Mouse (Mus musculus) megakaryocyte, embryonic 14.5 days (primary cell): ENCODE results near the gene Klhdc4. TPM values are rescaled to one million over a fixed set of nuclear protein-coding genes. Genes with fewer than 3 reads are reported as not detected.

Experiments
- H3K27me3 ChIP-seq: replicated peaks from 2 replicates; pipeline ENCODE3; 2012; ENCODE audit warnings: inconsistent platforms
- H3K36me3 ChIP-seq: replicated peaks from 2 replicates; pipeline ENCODE3; 2012; ENCODE audit warnings: low read length, inconsistent platforms, mixed read lengths
- H3K4me1 ChIP-seq: 2 replicates; pipeline ENCODE4 v1.6.1; 2012; ENCODE audit warnings: inconsistent platforms
- H3K4me3 ChIP-seq: replicated peaks from 2 replicates; pipeline ENCODE3; 2012; ENCODE audit warnings: moderate library complexity, mild to moderate bottlenecking, inconsistent platforms
- H3K9me3 ChIP-seq: 2 replicates; pipeline ENCODE4 v1.6.1; 2012; ENCODE audit warnings: inconsistent platforms
- FLI1 ChIP-seq: IDR thresholded peaks from 2 replicates; pipeline ENCODE4 v1.6.1; 2012; ENCODE audit warnings: low read length, inconsistent platforms, mixed read lengths
- GATA1 ChIP-seq: IDR thresholded peaks from 3 replicates; pipeline ENCODE4 v1.6.1; 2012; ENCODE audit warnings: mixed read lengths, low read length, inconsistent platforms, borderline replicate concordance
- polyA plus RNA-seq: library from polyadenylated mRNA; stranded (reverse); fragments of >175 nt; gene quantifications from 2 replicates; pipeline ENCODE4 v1.2.3, GENCODE M21; 2012; ENCODE audit warnings: low replicate concordance; ENCODE audit not compliant: insufficient read depth

Gene Klhdc4
- polyA plus RNA-seq, 1 experiment: 37.8 TPM

DNA sequence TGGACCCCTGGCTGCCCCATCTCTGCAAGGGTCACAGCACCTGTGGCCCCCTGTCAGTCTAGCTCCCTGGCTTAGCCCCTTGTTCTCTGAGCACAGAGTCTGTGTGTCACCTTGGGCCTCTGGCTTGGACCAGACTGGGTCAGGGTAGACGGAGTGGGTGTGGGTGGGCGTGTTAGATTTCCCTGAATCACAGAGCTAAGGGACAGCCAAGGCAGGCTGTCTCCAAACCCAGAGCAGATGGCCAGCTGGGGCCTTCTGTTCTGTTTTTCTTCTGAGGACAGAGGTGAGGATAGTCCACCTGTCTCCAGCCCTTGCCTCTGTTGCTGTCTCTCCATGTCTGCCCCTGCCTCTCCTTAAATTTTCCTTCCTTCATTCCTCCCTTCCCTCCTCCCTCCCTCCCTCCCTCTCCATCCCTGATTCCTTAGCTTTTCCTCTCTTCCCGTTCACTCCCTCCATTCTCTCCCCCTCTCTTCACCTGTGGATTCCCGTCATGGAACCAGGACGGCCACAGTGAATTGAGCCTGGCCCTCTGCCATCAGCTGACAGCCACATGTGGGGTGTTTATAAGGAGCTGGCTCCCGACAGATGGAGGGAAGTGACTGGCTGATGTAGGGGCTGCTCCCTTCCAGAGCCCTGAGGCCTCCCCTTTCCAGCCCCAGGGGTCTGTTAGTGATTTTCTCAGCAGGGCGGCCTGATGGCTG lies 66.2 kb downstream of the Klhdc4 start:
- no peaks in the 10 kb centered on the region for H3K36me3 ChIP-seq
- H3K27me3 ChIP-seq: peaks cover 69% of the 10 kb centered on the region
- H3K9me3 ChIP-seq: no peaks in the 10 kb centered on the region
- H3K4me1 ChIP-seq: peaks cover 4% of the 10 kb centered on the region
- TF ChIP-seq GATA1: no peak
- TF ChIP-seq FLI1: no peak
- H3K4me3 ChIP-seq: no peak overlapping the region

DNA sequence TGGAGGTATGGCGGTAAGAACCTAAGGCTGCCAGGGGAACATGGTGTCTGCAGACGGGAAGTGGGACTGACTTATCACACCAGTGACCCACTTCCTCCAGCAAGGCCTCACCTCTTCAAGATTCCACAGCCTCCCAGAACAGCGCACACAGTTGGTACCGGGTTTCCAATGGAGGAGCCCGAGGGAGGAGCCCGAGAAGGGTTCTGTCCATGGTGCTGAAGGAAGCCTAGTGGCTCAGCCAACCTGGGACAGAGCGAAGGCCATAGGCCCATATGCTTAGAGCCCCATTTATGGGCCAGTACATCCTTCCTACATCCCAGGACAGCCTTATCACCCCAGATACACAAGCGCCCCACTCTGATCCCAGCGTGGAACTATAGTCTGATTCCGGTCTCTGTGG lies 67.9 kb downstream of the Klhdc4 start:
- Histone ChIP-seq H3K36me3 (no peaks in the 10 kb centered on the region), H3K27me3 (peaks cover 62% of the 10 kb centered on the region)

DNA sequence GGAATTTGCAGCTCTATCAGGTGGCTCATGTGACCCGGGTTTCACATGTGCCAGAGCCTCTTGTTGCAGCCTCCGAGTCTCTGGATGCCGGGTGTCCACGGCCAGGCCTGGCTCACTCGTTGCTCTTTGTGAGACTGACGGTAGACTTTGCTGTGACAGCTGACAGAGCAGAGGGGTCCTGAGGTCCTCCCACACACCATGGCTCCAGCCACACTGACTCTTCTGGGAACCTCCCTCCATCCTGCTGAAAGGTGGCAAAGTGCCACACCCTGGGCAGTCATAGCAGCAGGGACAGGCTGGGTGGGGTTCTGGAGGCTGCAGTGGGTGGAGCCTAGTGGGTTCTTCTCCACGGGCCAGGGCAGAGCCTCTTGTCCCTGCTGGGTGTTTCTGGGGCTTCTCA lies 68.9 kb downstream of the Klhdc4 start:
- Histone ChIP-seq H3K4me3 (no peak overlapping the region), H3K27me3 (peaks cover 64% of the 10 kb centered on the region), H3K36me3 (no peaks in the 10 kb centered on the region), H3K9me3 (no peaks in the 10 kb centered on the region), H3K4me1 (peaks cover 4% of the 10 kb centered on the region)
- TF ChIP-seq GATA1 (no peak), FLI1 (no peak)

More for the DNA sequence above, 67.9 kb downstream of the Klhdc4 start:
- no peaks in the 10 kb centered on the region for H3K9me3 ChIP-seq
- no peak for TF ChIP-seq GATA1
- no peak for TF ChIP-seq FLI1
- H3K4me1 ChIP-seq: peaks cover 4% of the 10 kb centered on the region
- H3K4me3 ChIP-seq: no peak overlapping the region

DNA sequence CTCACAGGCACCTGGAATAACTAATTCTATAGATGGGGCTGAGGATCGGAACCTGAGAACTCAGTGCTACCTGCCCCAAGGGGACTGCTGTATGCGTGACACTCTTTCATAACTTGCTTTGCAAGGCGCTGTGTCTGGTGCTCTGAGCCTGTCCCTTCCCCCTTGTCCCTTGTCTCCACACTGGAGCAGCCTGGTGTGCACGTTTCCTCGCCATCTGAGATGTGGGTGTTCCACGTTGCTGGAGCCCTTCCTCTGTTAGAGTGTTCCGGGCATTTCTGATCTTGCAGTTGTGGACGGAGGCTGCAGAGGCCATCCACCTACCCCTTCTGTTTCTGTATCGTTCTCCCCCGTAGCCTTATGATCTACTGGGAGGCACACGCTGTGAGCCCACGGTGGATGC lies 70.9 kb downstream of the Klhdc4 start:
- no peak overlapping the region for H3K4me3 ChIP-seq
- peaks cover 2% of the 10 kb centered on the region; the same call in 1 of the 2 replicates for H3K9me3 ChIP-seq
- no peak for TF ChIP-seq GATA1
- no peak for TF ChIP-seq FLI1
- peaks cover 73% of the 10 kb centered on the region for H3K27me3 ChIP-seq
- peaks cover 4% of the 10 kb centered on the region for H3K4me1 ChIP-seq
- H3K36me3 ChIP-seq: no peaks in the 10 kb centered on the region

DNA sequence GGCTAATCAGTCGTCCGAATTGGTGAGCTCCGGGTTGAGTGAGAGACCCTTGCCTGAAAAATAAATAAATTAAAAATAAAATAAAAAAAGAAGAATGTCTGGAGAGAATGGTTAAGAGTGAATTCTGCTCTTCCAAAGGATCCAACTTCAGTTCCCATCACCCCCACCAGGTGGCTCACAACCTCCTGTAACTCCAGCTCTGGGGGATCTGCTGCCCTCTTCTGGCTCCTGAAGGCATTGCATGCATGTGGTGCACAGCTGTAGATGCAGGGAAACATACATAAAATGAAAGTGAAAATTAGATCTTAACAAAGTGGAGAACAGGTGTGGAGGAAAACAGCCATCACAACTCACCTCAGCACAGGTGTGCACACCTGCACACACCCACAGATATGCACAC lies 78.0 kb downstream of the Klhdc4 start:
- H3K4me1 ChIP-seq: peaks cover 5% of the 10 kb centered on the region; the same call in 1 of the 2 replicates
- no peaks in the 10 kb centered on the region for H3K36me3 ChIP-seq
- peaks cover 26% of the 10 kb centered on the region for H3K9me3 ChIP-seq
- TF ChIP-seq GATA1 (no peak), FLI1 (no peak)
- peaks cover 69% of the 10 kb centered on the region for H3K27me3 ChIP-seq
- no peak overlapping the region for H3K4me3 ChIP-seq

DNA sequence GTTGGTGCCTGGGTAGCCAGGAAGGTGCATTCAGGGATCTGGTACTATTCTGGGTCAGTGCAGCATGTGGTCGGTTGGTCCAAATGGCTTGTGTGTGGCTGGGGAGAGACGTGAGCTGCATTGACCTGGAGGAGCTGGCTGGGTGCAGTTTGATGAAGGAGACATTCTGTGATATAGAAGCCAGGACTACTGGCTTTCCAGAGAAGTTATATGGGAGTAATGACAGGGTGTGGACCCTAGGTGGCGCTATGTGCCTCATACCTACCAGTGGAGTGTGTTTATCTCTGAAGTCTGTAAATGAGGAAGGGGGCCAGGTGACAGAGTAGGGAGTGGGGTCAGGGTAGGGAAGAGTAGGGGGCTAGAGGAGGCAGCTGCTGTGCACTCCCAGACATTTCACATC lies 78.9 kb downstream of the Klhdc4 start:
- Histone ChIP-seq H3K4me3 (no peak overlapping the region), H3K36me3 (no peaks in the 10 kb centered on the region), H3K4me1 (peaks cover 5% of the 10 kb centered on the region; the same call in 1 of the 2 replicates), H3K9me3 (peaks cover 26% of the 10 kb centered on the region), H3K27me3 (peaks cover 68% of the 10 kb centered on the region)
- no peak for TF ChIP-seq GATA1
- TF ChIP-seq FLI1: no peak

DNA sequence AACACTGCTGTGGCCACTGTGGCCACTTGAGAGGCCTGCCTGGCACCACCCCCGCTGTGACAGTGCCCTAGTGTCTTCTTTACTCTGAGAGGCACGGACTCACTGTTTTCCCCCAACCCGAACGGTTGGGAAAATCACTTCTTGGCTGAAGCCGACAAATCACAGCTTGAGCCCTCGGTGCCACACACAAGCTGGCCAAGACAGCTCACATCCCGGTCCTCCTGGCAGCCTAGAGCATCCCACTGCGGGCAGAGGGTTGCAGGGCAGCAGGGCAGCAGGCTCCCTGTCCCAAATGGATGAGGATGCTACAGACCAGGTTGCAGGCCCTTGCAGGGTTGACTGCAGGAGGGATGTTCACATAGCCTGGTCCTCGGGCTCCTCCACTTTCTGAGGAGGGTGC lies 79.9 kb downstream of the Klhdc4 start:
- TF ChIP-seq FLI1: no peak
- no peak for TF ChIP-seq GATA1
- H3K4me3 ChIP-seq: no peak overlapping the region
- H3K27me3 ChIP-seq: peaks cover 64% of the 10 kb centered on the region
- no peaks in the 10 kb centered on the region for H3K36me3 ChIP-seq
- peaks cover 26% of the 10 kb centered on the region for H3K9me3 ChIP-seq
- H3K4me1 ChIP-seq: peaks cover 5% of the 10 kb centered on the region; the same call in 1 of the 2 replicates

Other genes starting within 250 kb of the Klhdc4 start
- gene Map1lc3b, start 239.2 kb downstream of the Klhdc4 start, polyA plus RNA-seq: 62.1 and 147 TPM in 2 replicates
- 0.19 and 0.36 TPM in 2 replicates for gene Zcchc14, start 176.7 kb downstream of the Klhdc4 start, polyA plus RNA-seq
- not detected in 2 replicates for gene Jph3, start 99.9 kb downstream of the Klhdc4 start, polyA plus RNA-seq
- gene Slc7a5, start 78.1 kb upstream of the Klhdc4 start, polyA plus RNA-seq: 77.3 and 236 TPM in 2 replicates
- gene Car5a, start 115.3 kb upstream of the Klhdc4 start, polyA plus RNA-seq: 2.1 TPM in 1 of 2 replicates, not detected in the other
- gene Banp, start 120.2 kb upstream of the Klhdc4 start, polyA plus RNA-seq: 47.5 and 119 TPM in 2 replicates